Mouse (Mus musculus): ENCODE results near the gene Ticam1. TPM values are rescaled to one million over a fixed set of nuclear protein-coding genes. Genes with fewer than 3 reads are reported as not detected.

Ticam1 gene
- total RNA-seq, 2 experiments from 2014 or later: 5.2 to 5.9 TPM

GRCm38 (mm10) chr17:56219805-56220204 lies 56.8 kb downstream of the Ticam1 start:
- no peak for DNase-seq (ENCODE audit: low spot score in 2 of 2)

Small RNAs within 50 kb of the gene (microRNA-seq; reads per million reads assigned to microRNA genes)
- gene Mir7b: 2,092 to 2,386 reads per million in 2 experiments

Other genes with a start within 250 kb of the Ticam1 start
- gene Sh3gl1, start 240.2 kb downstream of the Ticam1 start, total RNA-seq (2021): 10 to 100 TPM; 58.7 to 59.9 TPM
- gene Chaf1a, start 236.3 kb downstream of the Ticam1 start, total RNA-seq (2021): 1 to 10 TPM; 5.2 to 6.2 TPM
- gene Ubxn6, start 201.8 kb downstream of the Ticam1 start, total RNA-seq (2021): 10 to 100 TPM; 68.5 to 70.6 TPM
- 100 to 1,000 TPM in 1 of 2 experiments, 10 to 100 TPM in 1; 99.8 to 115 TPM for gene Hdgfl2, start 197.2 kb downstream of the Ticam1 start, total RNA-seq (2021)
- gene Plin4, start 167.0 kb downstream of the Ticam1 start, total RNA-seq (2021): under 1 TPM; 0.43 to 0.51 TPM
- gene Plin5, start 159.2 kb downstream of the Ticam1 start, total RNA-seq (2021): 1 to 10 TPM; 1.0 to 1.7 TPM
- gene Lrg1, start 154.8 kb downstream of the Ticam1 start, total RNA-seq (2021): not detected
- 100 to 1,000 TPM; 117 to 125 TPM for gene Sema6b, start 136.4 kb downstream of the Ticam1 start, total RNA-seq (2021)
- 1 to 10 TPM; 7.0 to 7.2 TPM for gene Tnfaip8l1, start 114.3 kb downstream of the Ticam1 start, total RNA-seq (2021)
- 10 to 100 TPM; 48.3 to 53.7 TPM for gene Mydgf, start 92.9 kb downstream of the Ticam1 start, total RNA-seq (2021)
- 10 to 100 TPM; 44.5 to 45.6 TPM for gene Dpp9, start 57.9 kb downstream of the Ticam1 start, total RNA-seq (2021)
- 10 to 100 TPM; 45.3 to 46.5 TPM for gene Fem1a, start 20.0 kb downstream of the Ticam1 start, total RNA-seq (2021)
- gene Plin3, start 16.1 kb upstream of the Ticam1 start, total RNA-seq (2021): 1 to 10 TPM; 5.7 to 7.3 TPM
- gene Arrdc5, start 23.5 kb upstream of the Ticam1 start, total RNA-seq (2021): not detected
- 1 to 10 TPM; 5.9 to 6.3 TPM for gene Uhrf1, start 26.5 kb upstream of the Ticam1 start, total RNA-seq (2021)
- gene Kdm4b, start 49.3 kb upstream of the Ticam1 start, total RNA-seq (2021): 10 to 100 TPM; 85.3 to 87.1 TPM
- gene Ptprs, start 199.7 kb upstream of the Ticam1 start, total RNA-seq (2021): 100 to 1,000 TPM; 817 to 911 TPM
- not detected for gene Znrf4, start 235.6 kb upstream of the Ticam1 start, total RNA-seq (2021)